Mouse (Mus musculus) CH12F3 (cell line): ENCODE measurements around the gene Cd247.

Experiments
- in situ Hi-C: fragments of 300-500 bp; cut with MboI; formaldehyde crosslinking; loops from 2 replicates; pipeline ENCODE4 v1.14.3; 2020; ENCODE audit warnings: low sequenced_read_pairs

Gene Cd247

GRCm38 (mm10) chr1:165816391-165816790, 27.9 kb downstream of the Cd247 start:
- in situ Hi-C loops = no loop called here

- in situ Hi-C loops = no loop called here
These were observed 28.8 kb downstream of the Cd247 start for GRCm38 (mm10) chr1:165817264-165817663.

GRCm38 (mm10) chr1:165818145-165818860, 29.8 kb downstream of the Cd247 start:
- in situ Hi-C loops = no loop called here

- in situ Hi-C loops = no loop called here
These were observed 30.7 kb downstream of the Cd247 start for GRCm38 (mm10) chr1:165819147-165819546.

- in situ Hi-C loops = no loop called here
These were observed 33.5 kb downstream of the Cd247 start for GRCm38 (mm10) chr1:165822031-165822430.

DNA sequence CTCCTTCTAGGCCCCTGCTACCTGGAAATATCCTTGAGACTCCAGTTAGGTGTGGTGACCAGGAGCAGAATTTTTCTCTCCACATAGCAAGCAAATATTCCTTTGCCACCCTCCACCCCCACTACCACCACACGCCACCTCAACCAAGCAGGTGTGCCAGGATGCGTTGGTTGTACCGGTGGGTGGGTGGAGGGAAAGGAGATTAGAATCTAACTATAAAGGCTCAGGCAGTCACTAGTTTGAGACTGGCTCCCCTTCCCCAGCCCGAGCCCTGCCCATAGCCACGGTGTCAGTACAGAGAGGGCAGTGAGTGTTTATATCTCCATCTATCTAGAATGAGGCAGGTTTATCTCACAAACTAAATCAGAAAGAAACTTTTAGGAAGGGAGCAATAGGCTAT, 39.7 kb downstream of the Cd247 start:
- in situ Hi-C loops = no loop called here

- in situ Hi-C loops = no loop called here
These were observed 40.1 kb downstream of the Cd247 start for GRCm38 (mm10) chr1:165828615-165829014.

DNA sequence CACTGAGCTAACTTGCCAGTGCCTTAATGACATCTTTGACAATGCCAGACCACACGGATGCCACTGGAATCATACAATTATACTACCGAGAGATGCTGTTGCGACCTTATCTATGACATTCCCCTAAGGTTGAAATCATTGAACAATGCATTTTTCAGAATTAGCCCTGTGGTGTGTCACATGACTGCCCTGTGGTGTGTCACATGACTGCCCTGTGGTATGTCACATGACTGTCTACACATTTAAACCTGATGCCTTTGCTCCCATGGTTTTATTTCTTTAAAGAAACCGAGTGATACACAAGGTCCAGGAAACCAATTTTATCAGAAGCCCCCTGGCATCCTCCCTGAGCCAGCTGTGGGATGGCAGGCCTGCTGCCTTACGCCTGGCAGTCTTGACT, 41.4 kb downstream of the Cd247 start:
- in situ Hi-C loops = no loop called here

- in situ Hi-C loops = no loop called here
These were observed 44.8 kb downstream of the Cd247 start for GRCm38 (mm10) chr1:165833244-165833643.

DNA sequence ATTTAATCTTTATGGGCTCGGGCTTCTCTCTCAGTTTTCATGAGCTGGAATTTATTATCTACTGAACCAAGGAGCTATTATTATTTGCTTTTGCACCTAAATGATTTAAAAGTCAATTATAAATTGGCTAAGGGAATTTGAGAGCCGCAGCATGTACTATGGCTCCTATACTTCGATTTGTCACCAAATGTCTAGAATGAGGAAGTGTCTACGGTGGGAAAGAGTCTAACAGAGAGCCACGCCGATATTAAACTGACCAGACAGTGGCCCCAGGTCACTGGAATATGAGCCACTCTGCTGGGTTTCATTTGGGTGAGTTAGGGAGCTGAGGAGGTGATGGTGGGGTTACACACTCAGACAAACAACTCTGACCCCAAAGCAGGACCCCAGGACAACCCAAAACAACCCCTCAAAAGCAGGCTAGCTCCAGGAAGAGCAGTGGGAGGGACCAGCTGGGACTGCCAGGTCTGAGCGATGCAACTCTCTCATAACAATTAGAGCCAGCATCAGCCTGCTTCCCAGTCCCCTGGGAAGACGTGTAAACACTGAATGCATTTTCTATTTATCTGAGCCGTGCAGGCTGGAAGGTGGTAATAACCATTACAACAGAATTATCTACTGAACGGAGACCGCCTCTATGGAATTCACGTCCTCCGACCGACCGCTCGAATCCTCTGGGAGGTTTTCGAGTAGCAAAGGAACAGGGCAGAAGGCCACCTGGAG, 45.6 kb downstream of the Cd247 start:
- in situ Hi-C loops = no loop called here

DNA sequence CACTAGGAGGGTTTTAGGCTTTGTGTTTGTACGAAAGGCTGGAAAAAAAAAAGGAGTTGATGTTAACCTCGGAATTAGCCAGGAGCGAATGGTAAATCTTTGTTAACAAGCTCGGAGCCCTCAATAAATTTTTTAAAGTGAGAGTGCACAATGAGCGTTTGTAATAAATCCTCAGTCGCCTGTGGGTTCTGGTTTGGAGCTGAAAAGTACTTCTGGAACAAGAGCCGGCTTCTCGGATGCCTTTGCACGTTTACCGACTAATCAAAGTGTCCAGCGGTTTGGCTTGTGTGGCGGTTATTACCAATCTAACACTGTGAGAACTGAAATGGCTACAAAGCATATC, 46.1 kb downstream of the Cd247 start:
- in situ Hi-C loops = no loop called here

GRCm38 (mm10) chr1:165836461-165836860, 48.0 kb downstream of the Cd247 start:
- in situ Hi-C loops = no loop called here

- in situ Hi-C loops = no loop called here
These were observed 49.1 kb downstream of the Cd247 start for GRCm38 (mm10) chr1:165837546-165837945.

- in situ Hi-C loops = no loop called here
These were observed 50.7 kb downstream of the Cd247 start for GRCm38 (mm10) chr1:165839201-165839600.

- in situ Hi-C loops = no loop called here
These were observed 52.2 kb downstream of the Cd247 start for GRCm38 (mm10) chr1:165840548-165841230.

DNA sequence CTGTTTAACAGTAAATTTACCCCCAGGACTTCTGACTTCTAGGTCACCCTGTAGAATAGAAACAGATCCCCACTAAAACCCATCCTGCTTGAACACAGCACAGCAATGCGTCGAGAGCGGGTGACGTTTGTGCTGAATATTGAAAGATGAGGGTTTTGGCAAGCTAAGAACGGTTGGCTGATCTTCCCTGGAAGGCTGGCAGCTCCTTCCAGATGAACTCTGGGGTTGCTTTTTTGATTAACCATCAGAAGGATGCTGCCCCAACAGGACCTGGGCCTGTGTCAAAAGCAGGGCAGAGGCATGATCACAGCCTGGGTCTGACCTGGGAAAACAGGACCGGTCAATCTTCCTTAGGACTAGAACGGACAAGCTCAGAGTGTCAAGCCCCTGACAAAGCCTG, 53.7 kb downstream of the Cd247 start:
- in situ Hi-C loops = no loop called here

- in situ Hi-C loops = no loop called here
These were observed 55.1 kb downstream of the Cd247 start for GRCm38 (mm10) chr1:165843586-165843985.

GRCm38 (mm10) chr1:165844466-165844951, 56.0 kb downstream of the Cd247 start:
- in situ Hi-C loops = no loop called here

DNA sequence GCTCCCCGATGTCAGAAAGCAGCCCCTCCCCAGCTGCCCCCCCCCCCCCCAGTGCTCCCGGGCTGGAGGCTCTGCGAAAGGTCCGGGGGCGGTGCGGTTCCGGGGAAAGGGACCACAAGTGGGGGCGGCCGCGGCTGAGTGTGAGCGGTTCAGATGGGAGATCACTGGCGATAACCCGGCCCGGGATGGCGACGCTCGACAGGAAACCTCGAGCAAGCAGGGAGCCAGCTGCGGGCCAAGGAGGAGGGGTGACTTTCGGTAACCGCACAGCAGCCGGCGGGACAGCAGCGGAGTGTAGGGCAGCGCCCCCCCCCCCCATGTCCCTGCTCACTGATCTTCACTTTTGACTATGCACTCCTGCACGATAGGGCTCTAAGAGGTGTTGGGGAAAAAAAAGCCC, 56.5 kb downstream of the Cd247 start:
- in situ Hi-C loops = no loop called here

- in situ Hi-C loops = no loop called here
These were observed 56.9 kb downstream of the Cd247 start for GRCm38 (mm10) chr1:165845366-165845765.

- in situ Hi-C loops = no loop called here
These were observed 59.9 kb downstream of the Cd247 start for GRCm38 (mm10) chr1:165848417-165848816.

- in situ Hi-C loops = no loop called here
These were observed 60.4 kb downstream of the Cd247 start for GRCm38 (mm10) chr1:165848881-165849280.
